Mouse (Mus musculus) forebrain, postnatal 0 days (tissue): Measurements from ENCODE around the gene Tcf20. TPM values are rescaled to one million over a fixed set of nuclear protein-coding genes. Genes with fewer than 3 reads are reported as not detected.

Experiments used
- ATAC-seq: fragments of 200-750 bp; cut with Nextera tagmentation; 2 replicates; pipeline ENCODE4 v1.8.0; 2017; ENCODE audit warnings: mild to moderate bottlenecking, moderate library complexity
- DNase-seq: peaks from one replicate; pipeline ENCODE4 v3.0.0-alpha.2; 2015
- H3K27ac ChIP-seq: fragments of 300-500 bp; sonication (generic); 2 replicates; pipeline ENCODE4 v1.5.1; 2014; ENCODE audit warnings: low read depth, mild to moderate bottlenecking, antibody characterized with exemption, low read length, moderate library complexity, mixed read lengths
- H3K27me3 ChIP-seq: fragments of 300-500 bp; sonication (generic); 2 replicates; pipeline ENCODE4 v1.6.1; 2014; ENCODE audit warnings: mild to moderate bottlenecking, low read length, mixed read lengths; ENCODE audit not compliant: insufficient read depth
- H3K36me3 ChIP-seq: fragments of 300-500 bp; sonication (generic); 2 replicates; pipeline ENCODE4 v1.6.1; 2014; ENCODE audit warnings: mild to moderate bottlenecking, moderate library complexity; ENCODE audit not compliant: insufficient read depth
- H3K4me1 ChIP-seq: fragments of 300-500 bp; sonication (generic); 2 replicates; pipeline ENCODE4 v1.6.1; 2014; ENCODE audit warnings: antibody characterized with exemption; ENCODE audit not compliant: insufficient read depth
- H3K4me2 ChIP-seq: fragments of 300-500 bp; sonication (generic); 2 replicates; pipeline ENCODE4 v1.6.1; 2014; ENCODE audit warnings: low read depth, mild to moderate bottlenecking, moderate library complexity
- H3K4me3 ChIP-seq: fragments of 300-500 bp; sonication (generic); 2 replicates; pipeline ENCODE4 v1.5.1; 2014; ENCODE audit warnings: low read depth, low read length, mixed read lengths
- H3K9ac ChIP-seq: fragments of 300-500 bp; sonication (generic); 2 replicates; pipeline ENCODE4 v1.6.1; 2014; ENCODE audit warnings: mild to moderate bottlenecking
- H3K9me3 ChIP-seq: fragments of 300-500 bp; sonication (generic); 2 replicates; pipeline ENCODE4 v1.6.1; 2016; ENCODE audit warnings: low read length
- CTCF ChIP-seq: sonication (generic); IDR thresholded peaks from 2 replicates; pipeline ENCODE4 v1.5.1; 2016; ENCODE audit warnings: antibody characterized with exemption, control low read depth, low read depth
- WGBS: fragments of 180-500 bp; shearing (Covaris S2); extraction: QIAGEN DNeasy Blood & Tissue Kit; methylation state at CpG from one replicate; pipeline ENCODE4 v1.1.7; 2014; 5-methylcytosine and 5-hydroxymethylcytosine counted together
- polyA plus RNA-seq: library from polyadenylated mRNA; unstranded; fragments of >200 nt; fragmentation: Nextera tagmentation; extraction: Ambion mirVana; gene quantifications from 2 replicates; pipeline ENCODE4 v1.2.1, GENCODE M21; 2015
- total RNA-seq: library from RNA; depleted of rRNA; stranded (reverse); fragments of >200 nt; gene quantifications from 2 replicates; pipeline ENCODE4 v1.2.3, GENCODE M21; 2014

Tcf20 gene
- total and polyA plus RNA-seq, 2 experiments from 2014 or later, result 12.2 to 150 TPM

GRCm38 (mm10) chr15:82928023-82928422 is 59.6 kb downstream of the Tcf20 start:
- no peak overlapping the region for H3K27ac ChIP-seq
- no peaks in the 10 kb centered on the region for H3K36me3 ChIP-seq
- no peak overlapping the region for H3K4me3 ChIP-seq
- no peak overlapping the region for H3K4me2 ChIP-seq
- TF ChIP-seq CTCF, result no peak
- ATAC-seq (no peak), DNase-seq (no peak)
- no peaks in the 10 kb centered on the region for H3K27me3 ChIP-seq
- peaks cover 52% of the 10 kb centered on the region for H3K4me1 ChIP-seq
- peak overlapping the region; percentile 0; the same call in 1 of the 2 replicates for H3K9ac ChIP-seq
- H3K9me3 ChIP-seq, result no peaks in the 10 kb centered on the region
- WGBS, result 13% methylated on average over 6 of the region's 6 CpGs

- no peak overlapping the region for H3K9ac ChIP-seq
- 58% methylated on average over 5 of the region's 5 CpGs for WGBS
- H3K4me3 ChIP-seq, result no peak overlapping the region
- ATAC-seq (no peak), DNase-seq (no peak)
- no peak overlapping the region for H3K4me2 ChIP-seq
- H3K4me1 ChIP-seq, result peaks cover 57% of the 10 kb centered on the region
- no peaks in the 10 kb centered on the region for H3K27me3 ChIP-seq
- no peaks in the 10 kb centered on the region for H3K36me3 ChIP-seq
- H3K27ac ChIP-seq, result no peak overlapping the region
- H3K9me3 ChIP-seq, result no peaks in the 10 kb centered on the region
- no peak for TF ChIP-seq CTCF
Measured at GRCm38 (mm10) chr15:82927057-82927456, 60.6 kb downstream of the Tcf20 start.

- H3K4me1 ChIP-seq, result peaks cover 68% of the 10 kb centered on the region
- ATAC-seq (peak; percentile 63; the same call in 1 of the 2 replicates), DNase-seq (peak; percentile 77)
- no peak overlapping the region for H3K4me3 ChIP-seq
- no peaks in the 10 kb centered on the region for H3K27me3 ChIP-seq
- H3K27ac ChIP-seq, result peak overlapping the region; percentile 80
- no peak for TF ChIP-seq CTCF
- H3K4me2 ChIP-seq, result peak overlapping the region; percentile 15; the same call in 1 of the 2 replicates
- 0 out of 2 replicates have a peak overlapping the region, but pooled peaks have one; percentile 39 for H3K9ac ChIP-seq
- no peaks in the 10 kb centered on the region for H3K9me3 ChIP-seq
- no peaks in the 10 kb centered on the region for H3K36me3 ChIP-seq
- 1% methylated on average over 10 of the region's 11 CpGs for WGBS
Measured at GRCm38 (mm10) chr15:82924679-82925425, 62.8 kb downstream of the Tcf20 start.

- Histone ChIP-seq H3K9me3 (no peaks in the 10 kb centered on the region), H3K27me3 (no peaks in the 10 kb centered on the region), H3K9ac (no peak overlapping the region), H3K27ac (0 out of 2 replicates have a peak overlapping the region, but pooled peaks have one; percentile 80), H3K36me3 (no peaks in the 10 kb centered on the region), H3K4me2 (no peak overlapping the region), H3K4me1 (peaks cover 56% of the 10 kb centered on the region), H3K4me3 (no peak overlapping the region)
- TF ChIP-seq CTCF, result no peak
- 35% methylated on average over 5 of the region's 5 CpGs for WGBS
- no peak for DNase-seq
- ATAC-seq, result no peak
Measured at GRCm38 (mm10) chr15:82923531-82923930, 64.1 kb downstream of the Tcf20 start.

GRCm38 (mm10) chr15:82922755-82923154 is 64.9 kb downstream of the Tcf20 start:
- peak overlapping the region; percentile 22; the same call in 1 of the 2 replicates for H3K4me2 ChIP-seq
- DNase-seq, result peak; percentile 35
- no peaks in the 10 kb centered on the region for H3K36me3 ChIP-seq
- H3K4me3 ChIP-seq, result no peak overlapping the region
- peak overlapping the region; percentile 72 for H3K27ac ChIP-seq
- no peaks in the 10 kb centered on the region for H3K9me3 ChIP-seq
- TF ChIP-seq CTCF, result peak; percentile 50
- no peak for ATAC-seq
- 59% methylated on average over 4 of the region's 4 CpGs for WGBS
- H3K4me1 ChIP-seq, result peaks cover 50% of the 10 kb centered on the region
- no peaks in the 10 kb centered on the region for H3K27me3 ChIP-seq
- no peak overlapping the region for H3K9ac ChIP-seq

- peak; percentile 5; the same call in 1 of the 2 replicates for TF ChIP-seq CTCF
- DNase-seq, result peak; percentile 91
- Histone ChIP-seq H3K4me2 (peak overlapping the region; percentile 22), H3K9ac (peak overlapping the region; percentile 23), H3K9me3 (no peaks in the 10 kb centered on the region), H3K27me3 (no peaks in the 10 kb centered on the region), H3K4me3 (no peak overlapping the region), H3K36me3 (no peaks in the 10 kb centered on the region), H3K4me1 (peaks cover 55% of the 10 kb centered on the region), H3K27ac (peak overlapping the region; percentile 72)
- ATAC-seq, result peak; percentile 81
- 11% methylated on average over 12 of the region's 12 CpGs for WGBS
Measured at GRCm38 (mm10) chr15:82922052-82922451, 65.6 kb downstream of the Tcf20 start.

GRCm38 (mm10) chr15:82921559-82921958 is 66.1 kb downstream of the Tcf20 start:
- H3K27me3 ChIP-seq, result no peaks in the 10 kb centered on the region
- TF ChIP-seq CTCF, result no peak
- H3K4me1 ChIP-seq, result peaks cover 52% of the 10 kb centered on the region
- no peaks in the 10 kb centered on the region for H3K9me3 ChIP-seq
- H3K4me2 ChIP-seq, result peak overlapping the region; percentile 22; the same call in 1 of the 2 replicates
- DNase-seq (no peak), ATAC-seq (no peak)
- H3K27ac ChIP-seq, result peak overlapping the region; percentile 72
- no peaks in the 10 kb centered on the region for H3K36me3 ChIP-seq
- 14% methylated on average over 1 of the region's 1 CpGs for WGBS
- H3K4me3 ChIP-seq, result no peak overlapping the region
- H3K9ac ChIP-seq, result no peak overlapping the region
